Mouse (Mus musculus): Measurements from ENCODE around the gene Tmem236. TPM values are rescaled to one million over a fixed set of nuclear protein-coding genes. Genes with fewer than 3 reads are reported as not detected.

Tmem236 gene
- total and polyA plus RNA-seq, 3 experiments = 0.05 TPM; not detected in 2

GRCm38 (mm10) chr2:14176460-14177193 is 2.3 kb downstream of the Tmem236 start:
- Histone ChIP-seq H3K4me1 (ENCODE audit: control insufficient read depth in 1 of 2, insufficient read depth in 2 of 2) (no peaks in the 10 kb centered on the region), H3K9ac (ENCODE audit: insufficient read depth, low read depth) (no peak overlapping the region), H3K27me3 (replicated peaks) (no peaks in the 10 kb centered on the region), H3K9me3 (replicated peaks; ENCODE audit: low read length) (no peaks in the 10 kb centered on the region), H3K27ac (ENCODE audit: insufficient read depth, low read depth) (no peak overlapping the region), H3K36me3 (replicated peaks in 1 of 2; ENCODE audit: control insufficient read depth in 1 of 2, insufficient read depth in 1 of 2, low read length in 1 of 2) (no peaks in the 10 kb centered on the region), H3K4me2 (ENCODE audit: insufficient read depth, low read depth, poor library complexity, severe bottlenecking) (no peak overlapping the region), H3K79me2 (replicated peaks; ENCODE audit: control insufficient read depth, extremely low read depth, insufficient read depth, poor library complexity, severe bottlenecking) (no peaks in the 10 kb centered on the region), H3K4me3 (replicated peaks in 1 of 3; ENCODE audit: low read depth in 2 of 3, low read length in 2 of 3, poor library complexity in 1 of 3) (no peak overlapping the region)
- in situ Hi-C loops (cut with MboI; ENCODE audit: low pct_ligation_motif_present, low pct_unique_long_range_greater_than_20kb, low sequenced_read_pairs) (no loop called here), dilution Hi-C loops (cut with MboI; ENCODE audit: extremely low pct_ligation_motif_present, extremely low pct_unique_long_range_greater_than_20kb, low sequenced_read_pairs) (no loop called here)
- no peak for TF ChIP-seq CHD2 (IDR thresholded peaks at IDR 0.05; ENCODE audit: low read length)
- no peak for TF ChIP-seq ZKSCAN1 (IDR thresholded peaks at IDR 0.05; ENCODE audit: borderline replicate concordance, low read depth, low read length)
- no peak for TF ChIP-seq ELF1 (IDR thresholded peaks at IDR 0.05; ENCODE audit: low read depth, low read length)
- no peak for DNase-seq (ENCODE audit: extremely low read depth)

- no peaks in the 10 kb centered on the region for H3K36me3 ChIP-seq (replicated peaks in 1 of 2; ENCODE audit: control insufficient read depth in 1 of 2, insufficient read depth in 1 of 2, low read length in 1 of 2)
- no peaks in the 10 kb centered on the region for H3K27me3 ChIP-seq (replicated peaks)
- TF ChIP-seq RAD21 (IDR thresholded peaks at IDR 0.05; ENCODE audit: low read depth, low read length) (no peak), ZKSCAN1 (IDR thresholded peaks at IDR 0.05; ENCODE audit: borderline replicate concordance, low read depth, low read length) (no peak), JUN (IDR thresholded peaks at IDR 0.05; ENCODE audit: insufficient read depth, low read depth, low read length) (no peak), USF1 (IDR thresholded peaks at IDR 0.05; ENCODE audit: low read depth, low read length) (no peak), SIN3A (IDR thresholded peaks at IDR 0.05; ENCODE audit: low read length) (no peak), ZNF384 (IDR thresholded peaks at IDR 0.05; ENCODE audit: low read depth, low read length) (no peak), POLR2AphosphoS2 (IDR thresholded peaks at IDR 0.05; ENCODE audit: low read depth, low read length) (no peak), MAX (IDR thresholded peaks at IDR 0.05; ENCODE audit: low read length) (no peak), EP300 (IDR thresholded peaks at IDR 0.05; ENCODE audit: low read length) (no peak), MEF2A (IDR thresholded peaks at IDR 0.05; ENCODE audit: borderline replicate concordance, low read depth, low read length) (no peak), NELFE (IDR thresholded peaks at IDR 0.05; ENCODE audit: low read depth, low read length) (no peak), IRF4 (IDR thresholded peaks at IDR 0.05; ENCODE audit: low read depth, low read length) (no peak), UBTF (IDR thresholded peaks at IDR 0.05; ENCODE audit: low read depth, low read length) (no peak), SMC3 (IDR thresholded peaks at IDR 0.05; ENCODE audit: low read depth, low read length) (no peak)
- no peaks in the 10 kb centered on the region for H3K4me1 ChIP-seq (ENCODE audit: control insufficient read depth in 1 of 2, insufficient read depth in 2 of 2)
- H3K27ac ChIP-seq (ENCODE audit: insufficient read depth, low read depth) = no peak overlapping the region
- H3K4me2 ChIP-seq (ENCODE audit: insufficient read depth, low read depth, poor library complexity, severe bottlenecking) = no peak overlapping the region
- no peak for DNase-seq (ENCODE audit: extremely low read depth)
- no peaks in the 10 kb centered on the region for H3K9me3 ChIP-seq (replicated peaks; ENCODE audit: low read length)
- no peak overlapping the region for H3K9ac ChIP-seq (ENCODE audit: insufficient read depth, low read depth)
- no peak overlapping the region for H3K4me3 ChIP-seq (replicated peaks in 1 of 3; ENCODE audit: low read depth in 2 of 3, low read length in 2 of 3, poor library complexity in 1 of 3)
- dilution Hi-C loops (cut with MboI; ENCODE audit: extremely low pct_ligation_motif_present, extremely low pct_unique_long_range_greater_than_20kb, low sequenced_read_pairs) = no loop called here
- no peaks in the 10 kb centered on the region for H3K79me2 ChIP-seq (replicated peaks; ENCODE audit: control insufficient read depth, extremely low read depth, insufficient read depth, poor library complexity, severe bottlenecking)
- in situ Hi-C loops (cut with MboI; ENCODE audit: low pct_ligation_motif_present, low pct_unique_long_range_greater_than_20kb, low sequenced_read_pairs) = no loop called here
These were observed 10.1 kb downstream of the Tmem236 start for GRCm38 (mm10) chr2:14184375-14184774.
